Mouse (Mus musculus) E14TG2a.4 (cell line): ENCODE results near the gene Clgn.

Source experiments
- H3K27me3 ChIP-seq: 2 replicates; pipeline ENCODE4 v1.6.1; 2014; ENCODE audit warnings: low read length, control low read depth; ENCODE audit not compliant: insufficient read depth
- H3K36me3 ChIP-seq: 2 replicates; pipeline ENCODE4 v1.6.1; 2014; ENCODE audit warnings: low read length, control low read depth; ENCODE audit not compliant: insufficient read depth
- H3K4me1 ChIP-seq: replicated peaks from 2 replicates; pipeline ENCODE4 v1.6.1; 2014; ENCODE audit warnings: low read depth, low read length, control low read depth
- H3K4me3 ChIP-seq: replicated peaks from 2 replicates; pipeline ENCODE4 v1.5.1; 2014; ENCODE audit warnings: mild to moderate bottlenecking, low read length
- H3K9me3 ChIP-seq: 2 replicates; pipeline ENCODE4 v1.6.1; 2014; ENCODE audit warnings: low read length, control low read depth
- CTCF ChIP-seq: conservative IDR thresholded peaks from 2 replicates; pipeline ENCODE4 v1.5.1; 2014; ENCODE audit warnings: low read length
- NANOG ChIP-seq: IDR thresholded peaks from 2 replicates; pipeline ENCODE4 v1.6.1; 2014; ENCODE audit warnings: borderline replicate concordance, low read length, mixed read lengths
- POU5F1 ChIP-seq: IDR thresholded peaks from 2 replicates; pipeline ENCODE4 v1.6.1; 2014; ENCODE audit warnings: low read length, borderline replicate concordance

Clgn gene

DNA sequence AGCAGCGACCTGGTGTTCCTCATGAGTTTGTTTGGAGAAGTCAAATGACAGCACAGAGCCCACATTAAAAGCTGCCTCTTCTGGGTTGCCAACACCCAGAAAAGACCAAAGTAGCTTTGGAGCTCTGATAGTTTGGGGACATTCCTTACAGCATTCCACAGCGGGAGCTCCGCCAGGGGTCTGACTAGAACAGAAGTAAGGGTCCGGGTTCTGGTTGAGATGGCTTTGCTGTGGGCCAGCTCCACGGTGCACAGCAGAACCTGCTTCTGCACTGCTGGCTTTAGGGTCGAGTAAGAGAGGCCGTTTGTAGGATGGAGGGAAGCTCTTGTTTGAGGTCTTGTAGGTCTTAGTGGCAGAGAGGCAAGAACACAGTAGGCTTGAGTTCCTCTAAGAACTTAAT is 18.8 kb downstream of the Clgn start:
- no peaks in the 10 kb centered on the region for H3K9me3 ChIP-seq
- no peaks in the 10 kb centered on the region for H3K36me3 ChIP-seq
- peak overlapping the region; percentile 35; the same call in 1 of the 2 replicates for H3K4me3 ChIP-seq
- H3K4me1 ChIP-seq, result peaks cover 18% of the 10 kb centered on the region
- peaks cover 5% of the 10 kb centered on the region; the same call in 1 of the 2 replicates for H3K27me3 ChIP-seq
- TF ChIP-seq POU5F1, result no peak
- no peak for TF ChIP-seq CTCF
- no peak for TF ChIP-seq NANOG

DNA sequence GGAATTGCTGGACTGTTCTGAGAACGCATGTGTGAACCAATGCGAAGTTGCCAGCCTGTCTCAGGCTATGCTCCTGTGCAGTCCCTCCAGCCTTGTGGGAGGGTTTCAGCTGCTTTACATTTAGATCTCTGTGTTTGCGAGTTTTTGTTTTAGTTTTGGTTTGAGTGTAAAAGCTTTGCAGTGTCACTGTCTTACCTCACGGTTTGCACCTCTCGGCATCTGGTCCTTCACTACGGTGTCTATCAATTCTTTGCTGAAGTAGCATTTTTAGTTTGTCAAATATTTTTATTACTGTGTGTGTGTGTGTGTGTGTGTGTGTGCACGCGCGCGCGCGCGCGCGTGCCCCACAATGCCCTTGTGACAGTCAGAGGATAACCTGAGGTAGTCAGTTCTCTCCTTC is 27.2 kb downstream of the Clgn start:
- H3K27me3 ChIP-seq, result no peaks in the 10 kb centered on the region
- no peaks in the 10 kb centered on the region for H3K9me3 ChIP-seq
- no peak for TF ChIP-seq POU5F1
- TF ChIP-seq CTCF, result no peak
- no peak for TF ChIP-seq NANOG
- no peaks in the 10 kb centered on the region for H3K4me1 ChIP-seq
- no peak overlapping the region for H3K4me3 ChIP-seq
- no peaks in the 10 kb centered on the region for H3K36me3 ChIP-seq

DNA sequence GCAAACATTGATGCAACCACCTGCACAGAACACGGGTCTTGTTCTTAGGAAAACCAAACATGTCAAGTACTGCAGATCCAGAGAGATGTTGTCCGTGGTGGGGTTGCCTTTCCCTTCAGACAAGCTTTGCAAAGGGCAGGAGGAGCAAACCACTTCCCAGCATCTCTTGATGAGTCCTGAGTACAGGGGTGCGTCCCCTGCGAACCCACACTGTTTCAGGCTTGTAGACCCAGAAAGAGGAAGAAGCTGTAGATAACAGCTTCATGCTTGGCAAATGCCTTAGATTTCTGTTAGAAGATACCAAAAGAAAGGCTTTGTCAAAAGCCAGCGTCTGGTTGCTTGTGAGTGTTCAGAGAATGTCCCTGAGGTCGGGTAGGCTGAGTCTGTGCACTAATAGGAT is 28.3 kb downstream of the Clgn start:
- Histone ChIP-seq H3K9me3 (no peaks in the 10 kb centered on the region), H3K4me1 (no peaks in the 10 kb centered on the region), H3K4me3 (no peak overlapping the region), H3K36me3 (no peaks in the 10 kb centered on the region), H3K27me3 (no peaks in the 10 kb centered on the region)
- TF ChIP-seq POU5F1 (no peak), CTCF (no peak), NANOG (no peak)

DNA sequence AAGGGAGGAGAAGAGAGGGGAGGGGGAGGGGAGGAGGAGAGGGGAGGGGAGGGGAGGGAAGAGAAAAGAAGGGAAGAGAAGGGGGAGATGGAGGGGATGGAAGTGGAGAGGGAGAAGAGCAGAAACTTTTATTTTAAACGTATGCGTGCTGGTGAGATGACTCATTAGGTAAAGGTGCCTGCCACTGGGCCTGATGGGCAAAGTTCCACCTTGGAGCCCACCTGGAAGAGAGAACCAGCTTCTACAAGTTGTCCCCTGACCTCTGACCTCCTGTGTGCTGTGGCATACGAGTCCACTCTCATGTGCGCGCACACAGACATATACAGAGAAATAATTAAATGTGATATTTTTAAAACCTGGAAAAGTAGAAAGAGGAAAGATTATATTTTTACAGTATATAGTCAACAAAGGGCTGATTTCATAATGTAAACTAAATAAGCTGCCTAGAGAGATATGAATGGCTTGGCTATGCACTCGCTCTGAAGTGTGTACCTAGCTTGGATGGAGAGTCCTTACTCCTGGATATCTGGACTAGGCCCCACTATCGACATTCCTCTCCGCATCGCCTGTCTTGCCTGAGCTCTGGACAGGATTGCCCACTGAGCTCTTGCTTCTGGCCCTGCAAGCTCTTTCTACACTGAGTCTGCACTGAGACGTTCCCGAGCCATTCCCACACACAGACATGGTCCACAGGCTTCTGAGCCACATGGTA is 29.3 kb downstream of the Clgn start:
- Histone ChIP-seq H3K36me3 (no peaks in the 10 kb centered on the region), H3K4me1 (no peaks in the 10 kb centered on the region), H3K27me3 (no peaks in the 10 kb centered on the region), H3K9me3 (no peaks in the 10 kb centered on the region), H3K4me3 (no peak overlapping the region)
- no peak for TF ChIP-seq POU5F1
- TF ChIP-seq NANOG, result no peak
- no peak for TF ChIP-seq CTCF

DNA sequence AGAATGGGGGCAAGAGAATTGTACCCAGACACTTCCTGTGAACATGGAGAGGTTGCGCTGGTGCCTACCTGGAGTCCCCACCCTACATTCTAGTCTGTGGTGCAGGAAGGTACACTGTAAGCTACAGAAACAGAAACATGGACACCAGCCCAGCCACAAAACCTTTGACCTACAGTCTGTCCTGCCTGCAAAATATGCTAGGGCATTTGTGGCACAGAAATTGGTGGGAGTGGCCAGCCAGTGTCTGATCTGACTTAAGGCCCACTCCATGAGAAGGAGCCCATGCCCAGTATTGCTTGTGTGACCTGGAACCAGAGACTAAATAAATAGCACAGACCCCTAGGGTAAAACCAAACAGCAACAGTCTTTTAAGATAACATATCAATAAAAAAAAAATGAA is 31.7 kb downstream of the Clgn start:
- Histone ChIP-seq H3K9me3 (no peaks in the 10 kb centered on the region), H3K4me1 (peaks cover 11% of the 10 kb centered on the region), H3K4me3 (no peak overlapping the region), H3K27me3 (no peaks in the 10 kb centered on the region), H3K36me3 (peaks cover 4% of the 10 kb centered on the region; the same call in 1 of the 2 replicates)
- TF ChIP-seq POU5F1, result no peak
- no peak for TF ChIP-seq CTCF
- TF ChIP-seq NANOG, result no peak

DNA sequence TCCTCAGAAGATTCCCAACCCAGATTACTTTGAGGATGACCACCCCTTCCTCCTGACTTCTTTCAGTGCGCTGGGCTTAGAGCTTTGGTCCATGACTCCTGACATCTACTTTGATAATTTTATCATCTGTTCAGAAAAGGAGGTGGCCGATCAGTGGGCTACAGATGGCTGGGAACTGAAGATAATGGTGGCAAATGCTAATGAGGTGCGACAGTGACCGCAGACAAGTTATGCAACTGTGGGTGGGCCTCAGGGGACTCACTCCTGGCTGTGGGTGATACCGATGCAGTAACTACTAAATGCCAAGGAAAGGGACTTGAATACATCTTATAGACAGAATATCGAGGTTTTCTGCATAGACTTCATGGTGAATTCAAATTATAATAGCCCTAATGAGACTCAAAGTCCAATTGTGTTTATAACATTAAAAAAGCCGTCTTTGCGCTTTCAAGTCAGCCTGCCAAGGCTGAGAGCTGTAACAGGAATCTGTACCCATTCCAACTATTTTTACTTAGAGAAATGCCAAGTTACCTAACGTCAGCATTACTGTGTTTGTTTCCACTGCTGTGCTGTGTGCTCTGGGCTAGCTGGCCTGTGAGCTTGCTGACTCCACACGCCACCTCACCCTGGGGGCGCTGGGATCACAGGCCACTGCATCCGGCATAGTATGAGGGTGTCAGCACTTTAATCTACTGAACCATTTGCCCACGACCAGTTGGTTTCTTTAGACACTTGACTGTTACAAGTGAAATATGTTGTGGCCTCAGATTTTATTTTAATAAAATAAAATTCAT is 33.6 kb downstream of the Clgn start:
- TF ChIP-seq NANOG (no peak), POU5F1 (no peak), CTCF (no peak)
- Histone ChIP-seq H3K4me3 (no peak overlapping the region), H3K9me3 (no peaks in the 10 kb centered on the region), H3K36me3 (peaks cover 4% of the 10 kb centered on the region; the same call in 1 of the 2 replicates), H3K4me1 (peaks cover 29% of the 10 kb centered on the region), H3K27me3 (no peaks in the 10 kb centered on the region)

DNA sequence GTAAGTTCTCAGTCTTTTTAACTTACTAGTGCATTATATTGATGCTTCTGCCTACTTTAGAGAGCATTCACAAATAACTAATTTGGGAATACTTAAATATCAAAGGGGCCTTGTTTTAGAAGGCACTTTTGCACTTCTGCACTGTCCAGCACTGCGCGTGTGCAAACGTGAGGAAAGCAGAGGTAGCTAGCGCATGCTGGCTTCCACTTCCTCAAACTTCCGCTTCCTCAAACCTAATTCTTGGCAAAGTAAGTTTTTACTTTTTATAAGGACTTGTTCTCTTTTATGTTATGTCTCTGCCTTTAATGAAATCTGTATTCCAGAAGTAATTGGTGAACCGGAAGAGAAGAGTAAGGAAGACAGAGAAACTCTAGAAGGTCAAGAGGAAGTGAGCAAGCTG is 35.5 kb downstream of the Clgn start:
- Histone ChIP-seq H3K36me3 (peaks cover 4% of the 10 kb centered on the region), H3K4me3 (no peak overlapping the region), H3K9me3 (no peaks in the 10 kb centered on the region), H3K4me1 (peaks cover 40% of the 10 kb centered on the region), H3K27me3 (no peaks in the 10 kb centered on the region)
- no peak for TF ChIP-seq POU5F1
- no peak for TF ChIP-seq CTCF
- no peak for TF ChIP-seq NANOG

DNA sequence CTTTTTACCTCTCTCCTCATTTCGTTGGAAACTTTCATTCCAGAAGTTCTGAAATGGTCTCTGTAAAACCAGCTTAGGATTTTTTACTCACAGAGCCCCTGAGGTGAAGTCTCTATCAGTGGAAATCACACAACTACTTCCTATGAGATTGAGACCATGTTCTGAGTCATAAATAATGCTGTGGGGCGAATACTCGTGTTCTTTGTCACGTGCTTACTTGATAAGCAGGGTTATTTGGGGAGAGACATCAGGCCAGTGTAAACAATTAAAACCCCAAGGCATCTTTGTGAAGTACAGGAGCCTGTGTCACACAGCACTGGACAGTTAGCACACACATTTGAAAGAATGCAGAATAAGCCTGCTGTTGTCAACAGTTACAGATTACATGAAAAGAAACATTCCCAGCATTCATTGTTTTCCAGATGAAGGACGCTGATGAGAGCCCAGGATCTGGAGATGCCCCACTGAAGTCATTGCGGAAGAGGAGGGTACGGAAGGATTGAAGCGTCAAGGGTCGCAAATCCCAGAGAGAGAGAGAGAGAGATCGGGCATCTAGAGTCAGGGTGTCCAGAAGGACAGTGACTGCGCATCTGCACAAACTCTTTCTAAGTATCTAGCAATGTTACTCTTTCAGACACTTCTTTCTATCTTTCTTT is 36.6 kb downstream of the Clgn start:
- no peaks in the 10 kb centered on the region for H3K27me3 ChIP-seq
- H3K9me3 ChIP-seq, result no peaks in the 10 kb centered on the region
- no peak for TF ChIP-seq NANOG
- TF ChIP-seq POU5F1, result no peak
- no peak for TF ChIP-seq CTCF
- H3K4me1 ChIP-seq, result peaks cover 40% of the 10 kb centered on the region
- H3K36me3 ChIP-seq, result peaks cover 9% of the 10 kb centered on the region
- no peak overlapping the region for H3K4me3 ChIP-seq
